Mouse (Mus musculus) cerebellum, adult 2 months (tissue): ENCODE results near the gene Ankfy1.

ENCODE experiments used
- CTCF ChIP-seq: fragments of 200-500 bp; IDR thresholded peaks from 2 replicates; pipeline ENCODE4 v1.5.1; 2011; ENCODE audit warnings: low read depth, mild to moderate bottlenecking, control low read depth, low read length, moderate library complexity, borderline replicate concordance; ENCODE audit not compliant: insufficient read depth
- POLR2A ChIP-seq: fragments of 200-500 bp; IDR thresholded peaks from 2 replicates; pipeline ENCODE4 v1.6.1; 2011; ENCODE audit warnings: low read length, control low read depth, borderline replicate concordance; ENCODE audit not compliant: insufficient read depth

- TF ChIP-seq POLR2A = no peak
- TF ChIP-seq CTCF = no peak
Observed at GRCm38 (mm10) chr11:72769061-72769460, 79.3 kb downstream of the Ankfy1 start.
